Mouse (Mus musculus) heart, postnatal 0 days (tissue): Measurements from ENCODE around the gene Txndc16.

ENCODE experiments used
- CTCF ChIP-seq: IDR thresholded peaks from 2 replicates; pipeline ENCODE4 v1.5.1; 2016; ENCODE audit warnings: antibody characterized with exemption, control low read depth, low read depth
- EP300 ChIP-seq: IDR thresholded peaks from 2 replicates; pipeline ENCODE4 v1.6.1; 2016; ENCODE audit warnings: antibody characterized with exemption, low read depth

GRCm38 (mm10) chr14:45155511-45156173 lies 64.5 kb downstream of the Txndc16 start:
- TF ChIP-seq CTCF (no peak), EP300 (no peak)
